Mouse (Mus musculus): Measurements from ENCODE around the gene Olfr435.
"Not testable (repeated sequence)": the region's sequence is repeated elsewhere in the genome, so short reads cannot be mapped to it uniquely, and the experiment has no call there.

Gene Olfr435

GRCm38 (mm10) chr6:43196781-43197180, at the start of gene Olfr435:
Gene Olfr435, plus strand, starts transcription at chr6:43197146.
- DNase-seq, result no peak

DNA sequence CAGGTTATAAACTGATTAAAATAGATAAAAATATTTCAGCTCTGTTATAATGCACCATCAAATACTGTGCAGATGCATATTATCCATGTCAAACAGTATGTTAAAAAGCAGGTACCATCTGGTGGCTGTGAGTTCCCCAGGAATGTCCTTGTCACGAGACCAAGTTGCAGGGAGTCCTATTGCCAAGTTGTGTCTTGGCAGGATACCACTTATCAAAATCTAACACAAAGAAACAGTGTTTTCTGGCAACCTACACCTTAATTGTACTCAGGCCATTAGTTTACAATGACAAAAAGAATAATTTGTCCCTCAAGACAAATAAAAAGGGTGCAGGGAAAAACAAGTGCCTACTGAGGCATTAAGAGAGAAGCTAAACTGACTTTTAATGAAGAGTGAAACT, 37.4 kb upstream of the Olfr435 start:
- no peak for DNase-seq

DNA sequence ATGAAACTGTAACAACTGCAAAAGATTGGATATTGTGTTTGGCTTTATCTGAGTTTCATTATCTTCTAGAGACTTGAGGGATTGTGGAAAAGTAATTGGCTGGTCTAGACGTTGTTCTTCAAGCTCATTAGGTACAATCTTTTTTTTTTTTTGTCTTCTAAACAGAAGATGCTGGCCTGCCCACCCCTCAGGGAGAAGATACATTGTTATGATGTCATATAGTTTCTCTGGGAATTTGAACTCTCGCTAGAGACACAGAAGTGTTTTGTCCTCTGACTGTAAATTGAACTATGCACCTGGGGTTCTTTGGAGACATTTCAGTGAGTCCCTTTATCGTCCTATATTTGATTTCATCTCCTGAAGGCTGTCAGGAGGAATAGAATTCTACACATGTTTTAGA, 34.0 kb upstream of the Olfr435 start, which contains the start of gene Olfr437:
TSS of gene Olfr437 (plus strand) at position 301 of the 400 bp plus-strand sequence.
- DNase-seq, result no peak

DNA sequence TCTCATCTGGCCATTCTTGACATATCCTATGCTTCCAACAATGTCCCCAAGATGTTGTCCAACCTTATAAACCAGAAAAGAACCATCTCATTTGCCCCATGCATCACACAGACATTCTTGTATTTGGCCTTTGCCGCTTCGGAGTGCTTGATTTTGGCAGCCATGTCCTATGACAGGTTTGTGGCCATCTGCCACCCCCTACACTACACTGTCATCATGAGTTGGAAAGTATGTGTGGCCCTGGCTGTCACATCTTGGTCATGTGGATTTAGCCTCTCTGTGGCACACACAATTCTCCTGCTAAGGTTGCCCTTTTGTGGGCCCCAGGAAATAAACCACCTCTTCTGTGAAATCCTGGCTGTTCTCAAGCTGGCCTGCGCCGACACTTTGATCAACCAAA, 29.7 kb upstream of the Olfr435 start:
- no peak for DNase-seq

DNA sequence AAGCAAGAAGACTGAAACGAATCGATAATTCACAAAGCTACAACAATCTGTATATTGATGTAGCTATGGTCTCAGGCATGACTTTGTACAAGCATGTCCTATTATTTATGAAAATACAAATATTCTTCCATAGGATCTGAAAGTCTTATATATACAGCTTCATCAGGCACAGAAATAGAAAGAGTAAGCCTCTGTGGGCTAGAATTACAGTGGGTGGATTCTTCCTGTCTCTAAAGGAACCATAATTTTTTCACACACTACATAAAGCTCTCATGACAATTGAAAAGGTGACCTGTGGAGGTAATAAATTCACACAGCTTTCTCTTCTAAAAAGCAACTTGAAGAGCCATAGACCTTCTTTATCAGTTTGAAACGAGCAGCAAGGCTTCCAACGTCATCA, 25.1 kb upstream of the Olfr435 start, which contains the start of gene Olfr13:
TSS of gene Olfr13 (plus strand) at position 301 of the 400 bp plus-strand sequence.
- no peak for DNase-seq

GRCm38 (mm10) chr6:43178129-43178528, 18.8 kb upstream of the Olfr435 start:
- DNase-seq, result no peak

DNA sequence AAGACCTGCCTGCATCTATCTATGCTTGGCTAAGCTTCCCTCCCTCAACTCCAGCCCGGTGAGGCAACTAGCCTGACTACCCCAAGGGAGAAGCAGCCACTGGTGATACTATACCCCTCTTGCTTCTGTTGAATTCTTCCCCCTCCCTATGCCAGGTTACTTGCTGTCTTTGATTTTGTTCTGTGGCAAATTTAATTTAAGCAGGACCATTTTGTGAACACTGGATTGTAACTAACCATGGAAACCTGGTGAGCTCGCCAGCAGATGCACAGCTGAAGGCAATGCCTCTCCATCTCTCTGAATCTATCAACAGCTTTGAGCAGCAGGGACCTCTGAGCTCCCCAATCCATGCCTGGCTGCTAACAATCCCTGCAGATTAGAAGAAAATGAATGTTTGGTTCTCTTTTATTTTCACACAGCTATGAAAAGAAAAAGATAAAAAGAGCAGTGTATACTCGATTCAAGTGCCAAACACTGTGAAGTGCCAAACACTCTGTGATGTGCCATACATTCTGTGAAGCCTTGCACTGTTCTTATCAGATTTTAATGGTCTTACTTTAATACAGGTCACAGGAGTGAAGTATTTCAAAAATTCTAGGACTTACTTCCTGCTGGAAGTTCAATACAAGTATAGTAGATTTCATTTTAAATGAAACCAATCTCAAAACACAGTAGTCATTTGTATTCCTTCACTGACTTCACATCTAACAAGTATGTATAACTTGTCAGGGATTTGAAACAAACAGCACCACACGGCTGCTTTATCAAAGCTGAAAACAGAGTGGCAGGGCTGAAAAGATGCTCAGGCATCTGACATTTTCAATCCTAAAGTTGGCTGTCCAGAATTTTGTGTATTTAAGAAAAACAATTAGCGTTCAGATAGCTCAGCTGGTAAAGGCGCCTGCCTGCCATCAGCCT, 18.1 kb upstream of the Olfr435 start:
- no peak for DNase-seq

DNA sequence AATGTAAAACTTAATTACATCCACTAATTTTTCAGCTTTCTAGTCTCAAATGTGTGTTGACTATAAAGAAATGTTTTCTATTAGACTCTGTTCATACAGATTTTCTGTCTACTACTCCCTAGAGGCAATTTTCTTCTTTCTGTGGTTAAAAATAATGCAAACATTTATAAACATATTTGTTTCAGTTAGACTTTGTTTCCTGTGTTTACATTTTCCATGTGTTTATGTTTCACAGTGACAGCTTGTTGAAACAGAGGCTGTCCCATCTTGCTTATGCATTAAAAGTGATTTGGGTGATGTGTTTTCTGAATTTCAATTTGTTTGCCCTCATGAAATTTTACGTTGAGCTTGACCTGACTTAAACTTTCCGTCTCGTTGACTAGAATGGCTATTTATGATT, 6.0 kb upstream of the Olfr435 start:
- DNase-seq, result no peak

GRCm38 (mm10) chr6:43198094-43198493, 1.1 kb downstream of the Olfr435 start:
- DNase-seq, result no peak

DNA sequence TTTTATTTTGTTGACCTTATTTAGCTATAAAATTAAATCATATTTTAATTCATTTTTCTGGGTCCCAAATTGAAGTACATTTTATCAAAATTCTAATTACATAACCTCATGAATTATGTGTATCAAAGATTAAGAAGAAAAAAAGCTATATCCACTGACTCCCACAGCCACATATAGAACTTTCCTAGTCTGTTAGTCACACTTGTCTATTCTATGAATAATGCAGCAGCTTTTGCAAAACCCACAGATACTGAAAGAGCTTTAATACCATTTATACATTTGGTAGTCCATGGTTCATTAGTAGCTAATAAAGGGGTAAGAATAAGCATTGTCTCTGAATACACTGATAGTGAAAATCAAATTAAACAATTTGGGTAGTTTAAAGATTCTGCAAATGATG, 5.8 kb downstream of the Olfr435 start:
- DNase-seq, result no peak

DNA sequence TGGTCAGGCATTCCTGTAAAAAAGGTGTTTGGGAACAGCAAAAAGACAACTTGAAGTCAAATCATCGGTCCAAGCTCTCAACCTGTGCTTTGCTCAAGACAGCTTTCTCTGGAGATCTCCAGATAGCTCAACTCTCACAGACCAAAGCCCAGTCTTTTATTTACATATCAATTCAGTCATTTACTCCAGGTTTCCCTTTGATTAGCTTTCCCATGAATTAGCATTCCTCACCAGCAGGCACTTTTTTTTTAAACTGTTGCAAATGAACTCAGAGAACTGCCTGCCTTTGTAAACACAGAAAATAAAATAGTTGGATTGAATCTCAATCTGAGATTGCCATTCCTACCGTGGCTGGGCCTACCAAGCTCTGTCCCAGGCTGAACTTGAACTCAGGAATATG, 8.4 kb downstream of the Olfr435 start:
- DNase-seq, result no peak

GRCm38 (mm10) chr6:43212873-43213272, 15.9 kb downstream of the Olfr435 start, which contains the start of gene Olfr434:
Gene Olfr434, plus strand, starts transcription at chr6:43213021.
- not testable (repeated sequence) for DNase-seq

DNA sequence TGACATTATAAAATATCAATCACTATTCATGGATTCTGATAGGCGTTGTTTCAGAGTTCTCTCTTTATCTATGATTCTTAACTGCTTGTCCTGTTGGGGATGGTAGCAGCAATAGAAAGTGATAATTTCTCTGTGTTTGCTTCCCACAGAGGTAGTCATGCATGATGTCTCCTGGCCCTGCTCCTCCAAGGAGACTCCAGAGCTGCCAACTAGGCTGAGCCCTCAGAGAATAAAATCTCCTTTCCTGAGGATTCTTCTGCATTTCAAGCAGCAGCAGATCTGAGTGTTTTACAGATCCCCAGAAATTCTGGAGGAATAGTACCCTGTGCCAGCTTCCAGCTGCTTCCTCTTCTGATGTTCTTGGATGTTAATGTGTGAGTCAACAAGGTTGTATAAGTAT, 34.3 kb downstream of the Olfr435 start, which contains the start of gene Olfr47:
TSS of gene Olfr47 (plus strand) at position 275 of the 400 bp plus-strand sequence.
- DNase-seq, result not testable (repeated sequence)

DNA sequence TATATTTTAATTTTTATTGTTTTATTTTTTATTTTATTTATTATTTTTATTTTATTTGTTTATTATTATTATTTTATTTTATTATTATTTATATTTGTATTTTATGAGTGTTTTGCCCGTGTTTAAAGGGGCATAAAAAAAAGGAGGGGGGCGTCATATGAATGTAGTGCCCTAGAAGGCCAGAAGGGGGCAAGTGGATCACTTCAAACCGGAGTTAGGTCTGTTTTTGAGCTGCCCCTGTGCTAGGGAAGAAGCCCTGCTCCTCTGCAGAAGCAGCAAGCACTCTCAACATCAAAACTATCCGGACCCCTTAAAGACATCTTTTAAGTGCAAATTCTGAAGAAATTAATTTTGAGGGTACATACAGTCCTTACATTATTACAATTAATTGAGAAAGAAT, 45.1 kb downstream of the Olfr435 start:
- DNase-seq, result peak; percentile 15

GRCm38 (mm10) chr6:43247396-43247795, 50.5 kb downstream of the Olfr435 start:
- no peak for DNase-seq

DNA sequence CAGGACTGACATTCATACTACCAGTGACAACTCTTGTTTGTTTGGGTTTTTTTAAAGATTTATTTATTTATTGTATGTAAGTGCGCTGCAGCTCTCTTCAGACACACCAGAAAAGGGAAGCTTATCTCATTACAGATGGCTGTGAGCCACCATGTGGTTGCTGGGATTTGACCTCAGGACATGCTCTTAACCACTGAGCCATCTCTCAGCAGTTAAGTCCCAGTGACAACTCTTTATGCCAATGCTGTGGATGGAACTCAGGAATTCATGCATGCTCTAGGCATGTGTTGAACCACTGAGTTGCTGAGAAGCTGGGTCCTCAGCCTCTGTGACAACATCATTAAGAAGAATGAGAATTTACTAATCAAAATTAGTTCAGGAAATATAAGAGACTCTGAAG, 56.0 kb downstream of the Olfr435 start:
- no peak for DNase-seq
